Mouse (Mus musculus): ENCODE data around the gene 1700037H04Rik. TPM values are rescaled to one million over a fixed set of nuclear protein-coding genes. Genes with fewer than 3 reads are reported as not detected.

Gene 1700037H04Rik
- polyA plus RNA-seq, 1 experiment from 2014 or later, result 84.8 TPM

GRCm38 (mm10) chr2:131149254-131149578 lies 10.7 kb downstream of the 1700037H04Rik start:
- Histone ChIP-seq H3K27ac (peak overlapping the region; percentile 36; the same call in 1 of the 2 replicates), H3K4me2 (ENCODE audit: low read length) (no peak overlapping the region), H3K9ac (ENCODE audit: low read depth, low read length) (no peak overlapping the region), H3K27me3 (ENCODE audit: insufficient read depth, low read length) (no peaks in the 10 kb centered on the region), H3K9me3 (replicated peaks; ENCODE audit: low read length) (no peaks in the 10 kb centered on the region), H3K4me1 (replicated peaks; ENCODE audit: insufficient read depth, low read length) (no peaks in the 10 kb centered on the region), H3K36me3 (ENCODE audit: insufficient read depth, low read length) (peaks cover 59% of the 10 kb centered on the region; the same call in 1 of the 2 replicates), H3K4me3 (replicated peaks; ENCODE audit: low read depth, low read length) (no peak overlapping the region)
- 86% methylated on average over 3 of the region's 3 CpGs for WGBS
- DNase-seq (ENCODE audit: low spot score), result no peak
- ATAC-seq (replicated peaks; ENCODE audit: low FRiP score, low read depth), result no peak
- TF ChIP-seq CTCF (IDR thresholded peaks at IDR 0.05; ENCODE audit: low read depth), result no peak

DNA sequence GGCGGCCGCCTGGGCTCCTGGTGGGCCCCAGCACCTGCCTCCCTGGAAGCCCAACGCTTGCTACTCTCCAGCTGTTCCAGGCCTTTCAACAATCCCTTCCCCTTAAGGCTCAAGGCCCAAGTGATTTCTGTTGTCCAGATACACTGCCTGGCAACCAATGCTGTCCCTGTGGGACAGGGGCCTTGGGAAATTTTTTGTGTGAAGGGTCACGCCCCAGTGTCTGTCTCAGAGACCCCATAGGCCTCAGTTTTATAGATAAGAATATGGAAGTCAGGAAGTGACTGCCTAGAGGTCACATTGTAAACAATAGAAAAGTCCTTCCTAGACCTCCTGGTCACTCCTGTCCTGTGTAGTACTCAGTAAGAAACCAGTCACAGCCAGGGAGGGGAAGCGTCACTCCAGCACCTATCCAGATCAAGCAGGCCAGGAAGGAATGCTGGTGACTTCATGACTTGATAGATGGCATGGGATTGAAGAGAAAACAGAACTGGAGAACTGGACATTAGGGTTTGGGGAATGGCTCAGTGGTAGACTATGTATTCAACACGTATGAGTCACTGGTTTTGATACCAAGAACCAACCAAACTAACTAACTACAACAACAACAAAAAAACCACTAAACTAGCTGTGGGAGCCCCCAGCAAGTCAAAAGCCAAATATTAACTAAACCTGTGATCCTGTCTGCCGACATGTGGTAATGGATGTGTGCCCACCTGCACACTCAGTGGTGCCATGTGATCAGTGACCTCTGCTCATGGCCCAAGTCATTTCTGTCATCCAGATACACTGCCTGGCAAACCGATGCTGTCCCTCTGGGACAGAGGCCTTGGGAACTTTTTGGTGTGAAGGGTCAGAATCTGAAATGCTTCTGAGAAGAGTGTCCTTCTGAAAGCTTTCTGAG lies 11.3 kb downstream of the 1700037H04Rik start:
- Histone ChIP-seq H3K4me2 (ENCODE audit: low read length) (no peak overlapping the region), H3K4me1 (replicated peaks; ENCODE audit: insufficient read depth, low read length) (no peaks in the 10 kb centered on the region), H3K9ac (ENCODE audit: low read depth, low read length) (no peak overlapping the region), H3K27me3 (ENCODE audit: insufficient read depth, low read length) (no peaks in the 10 kb centered on the region), H3K9me3 (replicated peaks; ENCODE audit: low read length) (no peaks in the 10 kb centered on the region), H3K27ac (peak overlapping the region; percentile 36; the same call in 1 of the 2 replicates), H3K36me3 (ENCODE audit: insufficient read depth, low read length) (peaks cover 63% of the 10 kb centered on the region), H3K4me3 (replicated peaks; ENCODE audit: low read depth, low read length) (no peak overlapping the region)
- 84% methylated on average over 8 of the region's 8 CpGs for WGBS
- ATAC-seq (replicated peaks; ENCODE audit: low FRiP score, low read depth), result 0 out of 2 replicates have a peak, but pooled peaks have one; percentile 22
- no peak for DNase-seq (ENCODE audit: low spot score)
- TF ChIP-seq CTCF (IDR thresholded peaks at IDR 0.05; ENCODE audit: low read depth), result no peak

- no peak overlapping the region for H3K9ac ChIP-seq (ENCODE audit: low read depth, low read length)
- H3K4me3 ChIP-seq (replicated peaks; ENCODE audit: low read depth, low read length), result no peak overlapping the region
- no peak overlapping the region for H3K4me2 ChIP-seq (ENCODE audit: low read length)
- DNase-seq (ENCODE audit: low spot score), result no peak
- H3K27me3 ChIP-seq (ENCODE audit: insufficient read depth, low read length), result no peaks in the 10 kb centered on the region
- no peak for ATAC-seq (replicated peaks; ENCODE audit: low FRiP score, low read depth)
- 92% methylated on average over 8 of the region's 8 CpGs for WGBS
- no peak overlapping the region for H3K27ac ChIP-seq
- no peaks in the 10 kb centered on the region for H3K9me3 ChIP-seq (replicated peaks; ENCODE audit: low read length)
- TF ChIP-seq CTCF (IDR thresholded peaks at IDR 0.05; ENCODE audit: low read depth), result no peak
- H3K4me1 ChIP-seq (replicated peaks; ENCODE audit: insufficient read depth, low read length), result peaks cover 7% of the 10 kb centered on the region; the same call in 1 of the 2 replicates
- peaks cover 60% of the 10 kb centered on the region for H3K36me3 ChIP-seq (ENCODE audit: insufficient read depth, low read length)
These were observed 12.9 kb downstream of the 1700037H04Rik start for GRCm38 (mm10) chr2:131147043-131147365.

- WGBS, result 78% methylated on average over 21 of the region's 21 CpGs
- Histone ChIP-seq H3K27ac (no peak overlapping the region), H3K4me1 (replicated peaks; ENCODE audit: insufficient read depth, low read length) (peaks cover 7% of the 10 kb centered on the region; the same call in 1 of the 2 replicates), H3K4me3 (replicated peaks; ENCODE audit: low read depth, low read length) (no peak overlapping the region), H3K36me3 (ENCODE audit: insufficient read depth, low read length) (peaks cover 64% of the 10 kb centered on the region), H3K9ac (ENCODE audit: low read depth, low read length) (no peak overlapping the region), H3K27me3 (ENCODE audit: insufficient read depth, low read length) (no peaks in the 10 kb centered on the region), H3K9me3 (replicated peaks; ENCODE audit: low read length) (no peaks in the 10 kb centered on the region), H3K4me2 (ENCODE audit: low read length) (no peak overlapping the region)
- DNase-seq (ENCODE audit: low spot score), result no peak
- TF ChIP-seq CTCF (IDR thresholded peaks at IDR 0.05; ENCODE audit: low read depth), result no peak
- no peak for ATAC-seq (replicated peaks; ENCODE audit: low FRiP score, low read depth)
These were observed 13.5 kb downstream of the 1700037H04Rik start for GRCm38 (mm10) chr2:131146193-131147042.

- Histone ChIP-seq H3K27me3 (ENCODE audit: insufficient read depth, low read length) (no peaks in the 10 kb centered on the region), H3K4me1 (replicated peaks; ENCODE audit: insufficient read depth, low read length) (peaks cover 7% of the 10 kb centered on the region; the same call in 1 of the 2 replicates), H3K4me2 (ENCODE audit: low read length) (no peak overlapping the region), H3K9ac (ENCODE audit: low read depth, low read length) (no peak overlapping the region), H3K4me3 (replicated peaks; ENCODE audit: low read depth, low read length) (no peak overlapping the region), H3K27ac (no peak overlapping the region), H3K36me3 (ENCODE audit: insufficient read depth, low read length) (peaks cover 59% of the 10 kb centered on the region), H3K9me3 (replicated peaks; ENCODE audit: low read length) (no peaks in the 10 kb centered on the region)
- DNase-seq (ENCODE audit: low spot score), result no peak
- ATAC-seq (replicated peaks; ENCODE audit: low FRiP score, low read depth), result no peak
- no peak for TF ChIP-seq CTCF (IDR thresholded peaks at IDR 0.05; ENCODE audit: low read depth)
- WGBS, result 78% methylated on average over 2 of the region's 2 CpGs
These were observed 14.3 kb downstream of the 1700037H04Rik start for GRCm38 (mm10) chr2:131145536-131145935.

GRCm38 (mm10) chr2:131145121-131145520 lies 14.8 kb downstream of the 1700037H04Rik start:
- no peak overlapping the region for H3K4me3 ChIP-seq (replicated peaks; ENCODE audit: low read depth, low read length)
- H3K27me3 ChIP-seq (ENCODE audit: insufficient read depth, low read length), result no peaks in the 10 kb centered on the region
- DNase-seq (ENCODE audit: low spot score) (no peak), ATAC-seq (replicated peaks; ENCODE audit: low FRiP score, low read depth) (no peak)
- peaks cover 59% of the 10 kb centered on the region for H3K36me3 ChIP-seq (ENCODE audit: insufficient read depth, low read length)
- H3K9ac ChIP-seq (ENCODE audit: low read depth, low read length), result no peak overlapping the region
- peaks cover 7% of the 10 kb centered on the region; the same call in 1 of the 2 replicates for H3K4me1 ChIP-seq (replicated peaks; ENCODE audit: insufficient read depth, low read length)
- H3K27ac ChIP-seq, result no peak overlapping the region
- no peaks in the 10 kb centered on the region for H3K9me3 ChIP-seq (replicated peaks; ENCODE audit: low read length)
- no peak overlapping the region for H3K4me2 ChIP-seq (ENCODE audit: low read length)
- no peak for TF ChIP-seq CTCF (IDR thresholded peaks at IDR 0.05; ENCODE audit: low read depth)
- WGBS, result 64% methylated on average over 13 of the region's 13 CpGs
